Mouse (Mus musculus) cerebellum, postnatal 4 days (tissue): ENCODE measurements around the gene Des.

ENCODE experiments used
- DNase-seq, 2 experiments: peaks; one replicate each; pipeline ENCODE4 v3.0.0; 2022; ENCODE audit warnings: low spot score in 2 of 2, mixed read lengths in 1 of 2

The Des gene

DNA sequence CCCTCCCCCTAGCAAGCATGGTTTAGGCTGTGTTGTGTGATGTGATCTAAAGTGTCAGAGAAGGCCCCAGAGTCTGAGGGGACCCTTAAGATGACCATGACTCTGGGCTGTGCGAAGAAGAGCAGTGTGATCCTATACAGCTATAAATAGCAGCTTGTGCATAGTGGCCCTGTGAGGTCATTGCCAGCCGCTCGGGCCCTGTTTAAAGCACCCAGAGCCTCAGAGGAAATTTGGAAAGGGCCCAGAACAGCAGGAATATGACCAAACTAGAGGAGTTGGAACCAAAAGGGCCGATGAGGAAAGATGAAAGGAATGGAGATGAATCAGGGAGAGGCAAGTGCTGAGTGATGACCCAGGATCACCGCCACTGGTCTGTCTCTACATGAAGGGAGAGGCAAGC is 12.8 kb upstream of the Des start:
- no peak for DNase-seq

DNA sequence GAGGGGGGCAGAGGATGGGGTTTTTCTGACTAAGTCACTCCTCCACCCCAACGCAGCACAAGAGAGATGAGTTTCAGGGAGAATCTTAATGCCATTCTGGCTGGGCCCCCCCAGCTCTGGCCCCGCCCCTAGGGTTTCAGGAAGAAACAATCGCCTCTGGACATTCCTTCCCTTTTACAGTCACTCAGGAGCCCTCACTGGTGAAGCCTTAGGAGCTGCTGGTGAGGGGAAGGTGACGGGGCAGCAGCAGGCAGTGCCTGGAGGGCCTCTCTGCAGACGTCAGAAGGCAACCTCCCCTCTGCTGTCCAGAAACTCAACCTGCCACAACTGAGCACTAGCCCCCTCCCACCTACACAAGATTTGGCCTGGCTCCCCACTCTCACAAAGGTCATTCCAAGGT is 10.9 kb upstream of the Des start:
- DNase-seq, result no peak

DNA sequence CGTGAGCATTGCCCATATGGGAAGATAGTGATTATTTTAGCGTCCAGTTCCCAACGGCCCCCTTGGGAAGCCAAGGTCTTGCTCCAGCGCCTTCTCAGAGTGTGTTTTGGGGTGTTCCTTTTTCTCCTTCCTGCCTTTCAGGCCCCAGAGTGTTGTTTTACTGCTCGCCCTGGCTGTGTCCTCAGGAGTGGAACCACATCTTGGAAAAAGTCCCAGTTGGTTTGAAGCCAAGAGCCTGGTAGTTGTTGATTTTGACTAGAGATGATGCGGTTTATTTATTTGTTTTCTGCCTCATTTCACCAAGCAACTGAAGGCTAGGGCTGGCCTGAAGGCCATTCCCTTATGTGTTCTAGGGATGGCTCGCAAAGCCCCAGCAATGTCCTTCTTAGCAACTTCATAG is 2.9 kb upstream of the Des start:
- peak in 1 of 2 experiments; percentile 50 for DNase-seq

DNA sequence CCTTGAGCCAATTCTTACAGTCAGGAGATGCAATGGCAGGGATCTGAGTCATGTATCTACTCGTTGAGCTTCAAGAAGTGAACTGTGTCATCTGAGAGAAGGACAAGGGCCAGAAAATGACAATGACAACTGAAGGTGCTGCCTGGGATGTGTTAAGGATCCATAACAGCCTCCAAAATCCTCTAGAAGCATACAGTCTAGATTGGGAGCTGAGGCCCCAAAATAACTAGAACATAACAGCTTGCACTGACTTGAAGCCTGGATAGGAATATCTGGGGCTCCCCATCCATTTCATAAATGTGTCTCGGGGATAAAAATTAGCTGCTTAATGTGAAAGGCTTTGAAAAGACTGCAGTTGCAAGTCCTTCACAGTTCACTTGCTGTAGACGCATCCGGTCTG is 2.1 kb upstream of the Des start:
- DNase-seq, result no peak

DNA sequence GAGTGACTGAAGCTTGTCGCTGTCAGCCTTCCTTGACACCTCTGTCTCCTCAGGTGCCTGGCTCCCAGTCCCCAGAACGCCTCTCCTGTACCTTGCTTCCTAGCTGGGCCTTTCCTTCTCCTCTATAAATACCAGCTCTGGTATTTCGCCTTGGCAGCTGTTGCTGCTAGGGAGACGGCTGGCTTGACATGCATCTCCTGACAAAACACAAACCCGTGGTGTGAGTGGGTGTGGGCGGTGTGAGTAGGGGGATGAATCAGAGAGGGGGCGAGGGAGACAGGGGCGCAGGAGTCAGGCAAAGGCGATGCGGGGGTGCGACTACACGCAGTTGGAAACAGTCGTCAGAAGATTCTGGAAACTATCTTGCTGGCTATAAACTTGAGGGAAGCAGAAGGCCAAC is 783 bp upstream of the Des start:
- DNase-seq, result no peak

DNA sequence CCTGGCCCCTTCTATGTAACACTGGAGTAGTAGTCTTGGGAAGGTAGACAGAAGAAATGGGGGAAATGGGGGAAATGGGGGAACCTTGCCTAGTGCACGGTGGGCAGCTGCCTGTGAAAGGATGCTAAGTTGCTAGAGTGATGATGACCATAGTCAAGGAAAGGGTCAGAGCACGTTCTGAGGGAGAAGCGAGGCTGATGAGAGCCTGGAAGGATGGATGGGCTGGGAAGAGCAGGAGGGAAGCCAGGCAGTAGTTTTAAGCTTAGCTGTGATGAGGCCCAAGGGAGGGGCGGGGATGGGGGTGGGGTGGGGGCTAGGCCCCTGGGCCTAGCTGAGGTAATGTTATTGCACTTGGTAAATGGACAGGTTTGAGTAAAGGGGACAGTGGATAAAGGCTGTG is 994 bp downstream of the Des start:
- no peak for DNase-seq

DNA sequence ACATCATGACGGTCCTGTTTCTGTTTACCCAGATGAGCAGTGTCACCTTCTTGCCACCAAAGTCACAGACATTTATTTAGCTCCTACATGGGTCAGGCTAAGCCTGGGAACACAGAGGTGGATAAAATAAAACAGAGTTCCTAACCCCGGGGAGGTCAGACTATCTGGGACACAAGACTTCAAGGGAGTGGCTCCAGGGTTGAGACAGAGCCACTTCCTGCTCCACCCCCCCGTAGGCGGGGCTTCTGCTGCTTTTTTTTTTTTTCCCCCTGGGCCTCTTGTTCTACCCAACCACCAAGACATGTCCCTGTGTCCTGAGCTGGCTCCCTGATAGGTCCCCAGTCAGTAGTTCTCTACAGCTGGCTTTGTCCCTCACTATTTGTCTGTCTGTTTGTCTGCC is 1.6 kb downstream of the Des start:
- no peak for DNase-seq

DNA sequence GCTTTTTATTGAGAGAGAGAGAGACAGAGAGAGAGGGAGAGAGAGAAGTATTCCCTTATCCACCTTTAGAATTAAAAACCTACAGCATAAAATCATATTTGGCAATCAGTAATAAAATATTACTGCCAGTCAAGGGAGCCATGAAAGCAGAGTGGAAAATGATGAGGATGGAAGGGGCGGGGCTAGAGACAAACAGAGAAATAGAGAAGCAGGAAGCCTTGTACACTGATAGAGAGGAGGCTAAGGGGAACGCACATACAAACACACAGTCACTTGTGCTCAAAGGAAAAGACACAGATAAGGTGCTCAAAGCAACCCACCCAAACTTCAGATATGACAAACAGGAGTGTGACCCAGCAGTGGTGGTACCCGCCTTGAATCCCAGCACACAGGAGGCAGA is 3.7 kb downstream of the Des start:
- no peak for DNase-seq

DNA sequence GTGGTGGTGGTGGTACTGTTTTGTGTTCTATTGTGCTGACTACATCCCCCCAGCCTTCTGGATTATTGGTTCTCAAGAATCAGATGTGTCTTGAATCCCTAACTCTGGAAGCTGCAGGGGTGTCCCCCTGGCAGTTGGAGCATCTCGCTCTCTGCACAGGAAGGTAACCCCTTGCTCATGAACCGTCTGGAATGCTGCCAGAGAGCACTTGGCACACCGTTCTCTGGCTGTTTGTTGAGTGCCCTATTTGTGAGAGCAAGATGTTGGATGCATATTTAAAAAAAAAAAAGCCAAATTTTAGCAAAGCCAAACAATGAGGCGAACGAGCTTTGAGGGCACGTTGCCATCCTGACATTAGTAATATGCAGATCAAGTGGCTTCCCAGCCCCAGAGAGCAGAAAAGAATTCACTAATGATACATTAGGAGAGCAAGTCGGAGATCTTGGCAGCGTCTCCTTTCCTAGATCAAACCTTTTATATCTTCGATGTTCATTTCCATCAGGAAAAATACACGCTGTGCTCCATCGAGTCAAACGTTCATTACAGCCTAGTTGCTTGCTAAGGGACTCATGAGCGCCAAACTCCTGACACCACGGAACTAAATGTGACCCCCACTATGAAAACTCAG is 5.5 kb downstream of the Des start:
- no peak for DNase-seq

DNA sequence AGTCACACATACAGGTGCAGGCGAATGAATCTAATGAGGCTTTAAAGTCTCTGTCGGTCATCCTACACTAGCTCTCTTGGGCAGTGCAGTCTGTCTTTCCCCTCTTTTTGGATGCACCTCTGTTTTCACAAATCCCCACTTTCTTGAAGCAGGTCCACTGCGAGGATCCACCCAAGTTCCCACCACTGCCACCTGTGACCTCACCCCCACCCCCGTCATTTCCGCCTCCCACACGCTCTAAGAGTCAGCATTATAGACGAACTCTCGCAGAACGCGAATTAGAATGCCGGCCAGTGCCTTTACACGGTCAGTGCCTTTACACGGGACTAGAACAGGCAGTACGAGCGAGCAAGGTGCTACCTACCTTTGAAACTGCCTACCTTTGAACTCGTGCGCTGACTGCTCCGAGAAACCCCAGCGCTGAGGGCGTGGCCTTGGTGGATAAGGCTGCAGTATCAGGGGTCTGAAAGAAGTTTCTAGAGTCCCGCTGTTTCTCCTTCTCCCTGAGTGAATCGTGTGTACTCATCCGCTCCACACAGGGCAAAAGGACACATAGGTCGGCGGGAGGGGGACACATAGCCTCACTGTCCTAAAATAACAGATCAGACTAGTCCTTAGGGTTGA is 9.3 kb downstream of the Des start:
- DNase-seq, result no peak

DNA sequence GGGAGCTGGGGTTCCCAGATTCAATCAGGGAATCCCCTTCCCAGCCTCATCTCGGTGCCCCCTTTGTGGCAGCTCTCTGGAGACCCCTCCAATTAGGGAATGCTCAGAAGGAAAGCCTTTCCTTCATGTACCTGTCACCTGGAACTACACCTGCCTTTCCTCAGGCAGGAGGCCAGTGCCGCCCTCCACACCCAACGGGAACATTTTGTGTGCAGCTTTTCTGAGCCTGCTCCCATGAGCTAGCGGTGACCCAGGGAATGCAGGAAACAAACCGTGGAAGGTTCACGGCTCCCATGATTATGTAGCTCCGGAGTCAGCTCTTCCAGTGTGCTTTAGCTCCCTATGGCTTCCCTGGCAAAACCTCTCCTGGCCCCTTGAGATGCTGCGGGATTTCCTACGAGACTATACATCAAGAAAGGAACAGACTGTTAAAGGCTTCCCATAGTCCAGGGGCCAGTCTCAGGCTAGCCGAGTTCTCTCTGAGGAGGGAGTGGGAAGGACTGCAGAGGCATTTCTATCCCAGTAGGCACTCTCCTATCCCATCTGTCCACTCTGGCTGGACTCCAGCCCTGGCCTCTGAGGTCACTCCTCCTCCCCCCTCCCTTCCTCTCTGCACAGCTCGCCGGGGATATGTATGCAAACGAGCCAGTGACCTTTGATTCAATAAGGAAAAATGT is 10.0 kb downstream of the Des start:
- DNase-seq, result peak in 1 of 2 experiments; percentile 83

DNA sequence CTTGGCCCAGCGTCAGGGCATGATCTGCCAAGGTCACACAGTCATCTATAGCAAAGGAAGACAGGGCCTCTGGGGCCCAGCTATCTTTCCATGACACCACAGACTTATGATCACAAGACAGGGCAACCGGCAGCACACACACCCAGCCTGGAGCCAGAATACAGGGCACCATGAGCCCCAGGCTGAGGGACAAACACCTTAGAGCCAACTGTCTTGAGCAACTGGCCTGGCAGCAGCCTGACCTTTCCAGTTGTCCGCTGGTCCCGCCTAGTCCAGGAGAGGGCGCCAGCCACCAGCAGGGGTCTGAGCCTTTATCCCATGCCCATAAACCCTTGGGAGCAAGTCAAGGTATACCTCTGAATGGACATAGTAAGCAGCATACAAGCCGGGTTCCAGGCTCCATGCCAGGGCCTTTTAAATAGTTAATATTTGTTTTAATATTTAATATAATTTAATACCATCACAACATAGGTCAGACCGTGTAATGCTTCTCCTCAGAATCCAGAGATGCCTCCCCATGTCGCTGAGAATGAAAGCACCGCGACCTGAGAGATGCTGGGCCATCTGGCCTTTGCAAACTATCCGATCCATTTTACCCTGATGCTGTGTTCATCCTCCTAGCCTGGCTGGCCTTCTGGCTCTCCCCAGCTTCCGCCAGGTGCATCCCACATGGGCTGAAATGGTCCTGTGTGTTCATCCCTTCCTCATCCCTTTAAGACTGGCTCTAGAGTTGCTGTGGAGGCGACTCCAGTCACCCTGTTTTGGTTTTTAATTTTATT is 11.4 kb downstream of the Des start:
- peak in 1 of 2 experiments; percentile 45 for DNase-seq

DNA sequence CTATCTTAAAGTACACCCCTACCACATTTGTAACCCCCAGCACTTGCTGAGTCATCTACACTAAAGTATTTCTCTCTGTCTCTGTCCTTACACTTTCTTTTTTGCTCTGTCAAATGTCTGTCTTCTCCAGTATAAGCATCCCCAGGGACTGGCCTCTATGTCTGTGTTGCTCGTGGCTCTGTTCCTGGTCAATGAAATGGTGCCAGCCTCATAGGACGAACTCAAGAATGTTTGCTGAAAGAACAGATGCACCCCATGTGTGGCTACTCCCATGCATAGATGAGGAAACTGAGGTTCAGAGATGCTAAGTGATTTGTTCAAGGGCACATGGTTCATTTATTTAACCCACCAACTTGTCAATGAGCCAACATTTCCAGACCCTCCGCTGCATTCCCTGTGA is 12.3 kb downstream of the Des start:
- no peak for DNase-seq

DNA sequence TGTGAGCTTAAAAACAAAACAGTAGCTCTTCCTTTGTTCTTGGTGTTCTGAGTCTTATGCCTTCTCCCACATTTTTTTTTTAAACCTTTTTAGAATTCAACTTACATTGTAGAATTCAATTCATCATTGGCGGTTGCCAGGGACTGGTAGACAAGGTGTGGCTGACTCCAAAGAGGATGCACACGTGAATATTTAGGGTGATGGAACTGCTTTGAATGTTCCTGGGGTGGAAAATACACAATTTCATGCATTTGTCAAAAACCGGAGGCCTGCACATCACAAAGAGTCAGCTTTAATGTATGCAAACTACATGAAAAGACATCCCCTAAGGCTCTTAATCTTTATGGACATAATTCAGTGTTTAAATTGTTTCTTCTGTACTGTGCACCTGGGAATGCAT is 13.1 kb downstream of the Des start:
- no peak for DNase-seq

DNA sequence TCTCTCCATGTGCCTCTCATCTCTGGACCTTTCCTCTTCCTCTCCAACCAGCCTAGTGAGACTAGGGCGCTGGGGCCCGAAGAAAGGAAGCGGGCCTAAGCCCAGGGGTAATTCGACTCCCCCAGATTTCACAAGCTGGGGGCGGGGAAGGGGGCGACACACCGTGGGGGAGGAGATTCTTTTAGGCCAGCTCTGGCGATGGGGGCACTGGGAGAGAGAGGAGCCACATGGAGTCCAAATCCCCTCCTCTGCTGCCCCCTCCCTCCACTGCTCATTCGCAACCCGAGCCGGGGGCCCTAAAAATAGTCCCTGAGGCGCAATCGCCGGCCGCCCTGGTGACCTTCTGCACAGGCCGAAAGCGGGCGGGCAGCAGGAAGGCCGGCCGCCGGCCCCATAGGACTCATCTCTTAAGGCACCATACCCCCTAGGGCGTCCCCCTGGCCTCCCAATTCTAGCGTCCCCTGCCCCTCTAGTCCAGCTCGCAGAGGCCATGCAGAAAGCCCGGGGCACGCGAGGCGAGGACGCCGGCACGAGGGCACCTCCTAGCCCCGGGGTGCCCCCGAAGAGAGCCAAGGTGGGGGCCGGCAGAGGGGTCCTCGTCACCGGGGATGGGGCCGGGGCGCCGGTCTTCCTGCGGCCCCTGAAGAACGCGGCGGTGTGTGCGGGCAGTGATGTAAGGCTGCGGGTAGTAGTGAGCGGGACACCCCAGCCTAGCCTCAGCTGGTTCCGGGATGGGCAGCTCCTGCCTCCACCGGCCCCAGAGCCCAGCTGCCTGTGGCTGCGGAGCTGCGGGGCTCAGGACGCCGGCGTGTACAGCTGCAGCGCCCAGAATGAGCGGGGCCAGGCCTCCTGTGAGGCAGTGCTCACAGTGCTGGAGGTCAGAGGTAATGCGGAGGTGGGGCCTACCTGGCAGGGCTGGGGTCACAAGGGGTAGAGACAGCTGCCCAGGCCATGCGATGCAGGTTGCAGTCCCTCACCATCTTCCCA is 15.1 kb downstream of the Des start, which contains the start of gene Speg:
Speg (plus strand) TSS at position 348 of the 987 bp plus-strand sequence.
- DNase-seq, result no peak

DNA sequence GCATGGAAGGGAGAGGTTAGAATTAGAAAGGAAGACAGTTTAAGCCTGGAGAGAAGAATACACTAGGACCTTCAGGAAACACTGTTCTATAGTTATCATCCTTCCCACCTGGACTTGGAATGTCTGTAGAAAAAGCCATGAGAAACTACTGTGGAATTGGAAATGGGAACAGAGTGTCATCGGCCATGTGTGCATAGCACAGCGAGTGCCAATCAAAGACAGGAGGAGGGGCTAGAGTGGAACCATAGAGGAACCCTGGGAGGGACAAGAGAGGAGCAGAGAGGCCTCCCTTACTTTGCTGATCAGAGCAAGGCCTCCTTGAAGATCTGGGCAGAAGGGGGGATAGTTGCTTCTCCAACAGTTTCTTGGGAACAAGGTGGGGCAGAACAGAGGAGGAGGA is 19.1 kb downstream of the Des start:
- no peak for DNase-seq

DNA sequence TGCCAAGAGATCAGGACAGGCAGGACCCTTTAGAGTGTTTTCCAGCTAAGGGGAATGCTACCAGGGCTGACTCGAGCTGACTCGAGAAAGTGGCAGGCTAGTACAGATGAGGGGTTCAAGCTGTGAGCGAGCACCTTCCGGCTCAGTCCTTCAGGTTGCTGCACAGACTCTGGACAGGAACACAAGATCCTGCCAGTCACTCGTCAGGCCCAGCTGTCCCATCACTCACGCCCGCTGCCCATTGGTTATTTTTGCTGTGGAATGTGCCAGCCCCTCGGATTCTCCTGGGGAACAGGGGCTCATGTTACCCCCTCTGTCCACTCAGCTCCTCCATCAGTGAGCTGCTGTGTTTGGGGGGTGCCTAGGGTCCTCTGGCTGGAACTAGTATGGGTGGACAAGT is 19.8 kb downstream of the Des start:
- DNase-seq, result no peak

DNA sequence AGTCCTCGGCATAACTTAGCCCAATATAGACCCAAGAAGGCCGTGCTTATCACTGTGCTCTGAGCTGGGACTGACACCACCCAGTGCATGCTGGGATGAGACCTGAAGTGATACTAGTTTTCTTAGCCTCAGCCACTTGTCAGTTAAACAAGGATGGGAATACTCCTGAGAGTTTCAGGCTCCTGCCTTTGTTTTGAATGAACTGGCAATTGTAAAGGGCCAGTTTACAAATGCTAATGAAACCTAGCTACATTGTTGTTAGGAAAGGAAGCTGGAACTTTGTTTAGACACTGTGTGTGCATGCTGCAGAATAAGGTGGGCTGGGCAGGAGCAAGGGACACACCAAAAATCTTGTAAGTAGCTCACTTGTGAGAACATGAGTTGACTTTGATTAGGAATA is 20.8 kb downstream of the Des start:
- no peak for DNase-seq

DNA sequence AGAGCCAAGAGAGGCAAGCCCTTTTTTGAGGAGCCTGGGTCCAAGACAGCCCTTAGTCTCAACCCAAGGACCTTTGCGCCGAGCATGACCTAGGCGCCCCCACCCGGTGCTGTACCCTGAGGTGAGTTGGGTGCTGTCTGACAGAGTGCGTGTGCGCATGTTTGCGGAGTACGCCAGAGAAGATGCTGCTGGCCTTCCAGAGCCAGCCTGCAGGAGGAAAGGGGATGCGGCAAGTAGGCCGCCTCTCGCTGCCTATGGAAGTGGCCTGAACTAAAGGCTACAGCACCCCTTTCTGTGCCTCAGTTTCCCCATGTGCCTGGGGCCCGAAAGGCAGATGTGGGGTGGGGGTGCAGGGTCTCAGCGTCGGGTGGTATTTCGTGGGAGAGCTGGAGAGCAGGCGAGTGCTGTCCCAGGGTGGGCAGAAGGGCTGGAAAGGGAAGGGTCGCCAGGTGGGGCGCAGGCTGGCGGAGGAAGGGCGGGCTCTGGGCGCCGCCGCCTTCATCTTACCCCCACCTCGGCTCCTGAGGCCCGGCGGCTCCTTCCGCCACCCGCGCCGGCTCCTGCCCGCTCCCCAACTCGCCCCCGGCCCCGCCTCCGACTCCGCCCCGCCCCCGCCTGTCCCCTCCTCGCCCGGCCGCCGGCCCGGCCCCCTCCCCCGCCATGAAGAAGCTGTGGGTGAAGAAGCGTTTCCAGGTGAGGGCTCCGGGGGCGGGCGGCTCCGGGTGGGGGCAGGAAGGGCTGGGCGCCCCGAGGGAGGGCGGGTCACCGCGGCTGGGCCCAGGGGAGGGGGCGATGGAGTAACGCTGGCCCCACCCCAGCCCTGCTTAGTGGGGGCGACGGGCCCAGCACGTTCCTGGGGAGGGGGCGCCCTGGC is 21.6 kb downstream of the Des start:
- DNase-seq, result no peak

DNA sequence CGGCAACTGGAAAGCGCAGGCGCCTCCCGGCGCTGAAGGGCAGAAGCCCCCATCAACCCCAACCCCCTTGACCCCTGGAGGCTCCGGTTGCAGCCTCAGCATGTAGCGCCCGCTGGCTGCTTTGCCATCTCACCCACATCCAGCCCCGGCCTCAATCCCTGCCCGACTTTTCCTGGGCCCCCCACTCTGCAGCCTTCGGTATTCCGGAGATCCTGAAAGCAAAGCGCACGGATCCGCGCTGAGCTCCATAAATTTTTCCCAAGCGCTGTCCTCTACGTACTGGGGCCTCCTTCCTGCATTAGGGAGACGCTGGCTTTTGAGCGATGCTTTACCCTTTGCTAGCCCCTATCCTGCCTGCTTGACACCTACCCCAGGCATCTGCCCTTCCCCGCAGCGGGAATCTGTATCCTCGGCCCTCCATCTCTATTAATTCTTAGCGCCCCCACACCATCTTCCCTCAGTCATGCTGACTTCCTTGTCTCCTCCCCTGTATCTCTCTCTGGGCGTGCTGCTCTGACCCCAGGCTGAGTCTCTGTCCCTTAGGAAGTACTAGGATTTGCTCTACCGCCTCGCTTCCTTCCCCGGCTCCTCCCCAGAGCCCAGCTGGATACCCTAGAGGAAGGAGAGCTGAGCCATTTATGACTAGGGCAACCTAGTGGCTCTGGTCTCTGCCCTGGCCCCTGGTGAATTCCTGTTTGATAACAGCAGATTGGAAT is 22.4 kb downstream of the Des start:
- no peak for DNase-seq
